Comparison of ENCODE assay signal across 7 mouse cellular contexts in the genomic region with DNA sequence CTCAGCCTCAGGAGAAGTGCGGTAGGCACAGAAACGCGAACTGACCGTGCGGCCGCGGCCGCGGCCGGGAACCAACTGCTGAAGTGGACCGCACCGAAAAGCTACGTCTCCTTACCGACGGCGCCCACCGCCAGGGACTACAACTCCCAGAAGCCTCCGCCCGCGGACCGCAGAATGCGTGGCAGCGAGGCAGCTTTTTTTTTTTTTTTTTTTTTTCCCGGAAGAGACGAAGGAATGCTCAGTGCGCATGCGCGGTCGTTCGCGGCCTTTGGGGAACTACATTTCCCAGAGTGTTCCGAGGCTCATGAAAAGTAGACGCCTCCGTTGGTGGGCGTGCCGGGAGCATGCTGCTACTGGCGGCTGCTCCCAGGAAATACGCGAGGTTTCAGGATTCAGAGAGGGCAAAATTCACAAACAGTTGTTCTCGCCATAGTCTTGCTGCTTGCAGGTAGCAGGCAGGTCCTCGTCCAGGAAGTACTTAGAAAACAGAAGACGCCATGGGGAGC. TPM values are rescaled to one million over a fixed set of nuclear protein-coding genes. Genes with fewer than 3 reads are reported as not detected.
DNase-seq lines count a peak whose midpoint lies in the region; ATAC-seq lines count a peak whose summit lies in the region.

A gene (minus strand): TSS at position 141 of the 506 bp plus-strand sequence.

- no peaks in the 10 kb centered on the region for H3K4me1 ChIP-seq in embryonic facial prominence, embryonic 11.5 days (ENCODE audit: control insufficient read depth, insufficient read depth, low read length)
- H3K4me1 ChIP-seq in limb, embryonic 10.5 days, result peaks cover 12% of the 10 kb centered on the region
- peaks cover 12% of the 10 kb centered on the region for H3K4me1 ChIP-seq in midbrain, embryonic 13.5 days (replicated peaks)

- H3K9ac ChIP-seq in embryonic facial prominence, embryonic 11.5 days (replicated peaks; ENCODE audit: low read length), result peak within 1 kb of the TSS; percentile 68
- peak within 1 kb of the TSS; percentile 91 for H3K9ac ChIP-seq in midbrain, embryonic 13.5 days (replicated peaks)

- DNase-seq in adrenal gland, postnatal 14 days, result peak; percentile 98
- DNase-seq in embryonic facial prominence, embryonic 11.5 days (ENCODE audit: low spot score), result peak; percentile 99
- DNase-seq in kidney, adult 11 months, result peak; percentile 96
- peak; percentile 96 for DNase-seq in limb, embryonic 10.5 days (ENCODE audit: low spot score)
- peak; percentile 85 for DNase-seq in spleen, adult 12 weeks (ENCODE audit: low spot score)

- H3K27ac ChIP-seq in embryonic facial prominence, embryonic 11.5 days (replicated peaks; ENCODE audit: low read depth, low read length), result peak within 1 kb of the TSS; percentile 60
- peak within 1 kb of the TSS; percentile 91 for H3K27ac ChIP-seq in limb, embryonic 10.5 days
- H3K27ac ChIP-seq in midbrain, embryonic 13.5 days, result peak within 1 kb of the TSS; percentile 80

- H3K36me3 ChIP-seq in embryonic facial prominence, embryonic 11.5 days (replicated peaks; ENCODE audit: control insufficient read depth, insufficient read depth, low read depth, low read length), result no peaks in the 10 kb centered on the region
- peaks cover 15% of the 10 kb centered on the region for H3K36me3 ChIP-seq in limb, embryonic 10.5 days
- H3K36me3 ChIP-seq in midbrain, embryonic 13.5 days, result peaks cover 10% of the 10 kb centered on the region

- peak within 1 kb of the TSS; percentile 54 for H3K4me2 ChIP-seq in embryonic facial prominence, embryonic 11.5 days (ENCODE audit: low read depth, low read length)
- peak within 1 kb of the TSS; percentile 95 for H3K4me2 ChIP-seq in midbrain, embryonic 13.5 days (replicated peaks)

- peak within 1 kb of the TSS; percentile 69 for H3K4me3 ChIP-seq in embryonic facial prominence, embryonic 11.5 days (ENCODE audit: low read depth, low read length)
- peak within 1 kb of the TSS; percentile 96 for H3K4me3 ChIP-seq in limb, embryonic 10.5 days
- H3K4me3 ChIP-seq in midbrain, embryonic 13.5 days (replicated peaks), result peak within 1 kb of the TSS; percentile 79

- no peaks in the 10 kb centered on the region for H3K9me3 ChIP-seq in embryonic facial prominence, embryonic 11.5 days (replicated peaks; ENCODE audit: control insufficient read depth, low read length)
- H3K9me3 ChIP-seq in limb, embryonic 10.5 days (replicated peaks), result no peaks in the 10 kb centered on the region
- H3K9me3 ChIP-seq in midbrain, embryonic 13.5 days, result no peaks in the 10 kb centered on the region

- ATAC-seq in embryonic facial prominence, embryonic 11.5 days (replicated peaks; ENCODE audit: insufficient number of reproducible peaks, low FRiP score, low TSS enrichment, low read depth), result peak; percentile 91
- ATAC-seq in granulocyte monocyte progenitor cell, adult 5-6 weeks (replicated peaks; ENCODE audit: poor library complexity, severe bottlenecking), result peak; percentile 89
- ATAC-seq in midbrain, embryonic 13.5 days, result peak; percentile 97

- WGBS in embryonic facial prominence, embryonic 11.5 days, result under 1% methylated on average over 41 of the region's 42 CpGs
- WGBS in limb, embryonic 10.5 days, result under 1% methylated on average over 42 of the region's 42 CpGs
- under 1% methylated on average over 42 of the region's 42 CpGs for WGBS in midbrain, embryonic 13.5 days

- no peaks in the 10 kb centered on the region for H3K27me3 ChIP-seq in embryonic facial prominence, embryonic 11.5 days (ENCODE audit: control insufficient read depth, insufficient read depth, low read length)
- no peaks in the 10 kb centered on the region for H3K27me3 ChIP-seq in limb, embryonic 10.5 days (ENCODE audit: low read depth, poor library complexity, severe bottlenecking)
- H3K27me3 ChIP-seq in midbrain, embryonic 13.5 days, result no peaks in the 10 kb centered on the region

RNA-seq across cellular contexts. Expression of the gene that starts here (rescaled TPM):
- total RNA-seq in adrenal gland, postnatal 14 days (2021), result 12.5 and 12.7 TPM in 2 replicates
- polyA plus RNA-seq in embryonic facial prominence, embryonic 11.5 days (2014; fragmentation: Nextera tagmentation; extraction: Ambion mirVana), result 28.6 and 30.5 TPM in 2 replicates
- 25.8 and 27.1 TPM in 2 replicates for total RNA-seq in granulocyte monocyte progenitor cell, adult 5-6 weeks (2014; fragmentation: Nextera tagmentation)
- 27.6 and 28.0 TPM in 2 replicates for total RNA-seq in granulocyte monocyte progenitor cell, adult 5-6 weeks (2017)
- polyA plus RNA-seq in limb, embryonic 10.5 days (2016; fragmentation: Nextera tagmentation; extraction: Ambion mirVana), result 21.2 and 21.7 TPM in 2 replicates
- polyA plus RNA-seq in midbrain, embryonic 13.5 days (2015; fragmentation: Nextera tagmentation; extraction: Ambion mirVana), result 15.2 and 17.2 TPM in 2 replicates

Comparison
In these comparisons a context has a peak if more than half of its experiments do, and no peak if none do; other contexts are left out.
1. Peak in every context shown above with its lines: DNase-seq, ATAC-seq, H3K4me3 ChIP-seq and H3K27ac ChIP-seq.